Mouse (Mus musculus) kidney, embryonic 16.5 days (tissue): ENCODE results near the gene Neurl2. TPM values are rescaled to one million over a fixed set of nuclear protein-coding genes. Genes with fewer than 3 reads are reported as not detected.

Source experiments
- ATAC-seq: fragments of 200-750 bp; cut with Nextera tagmentation; 2 replicates; pipeline ENCODE4 v1.8.0; 2017; ENCODE audit warnings: moderate TSS enrichment; ENCODE audit not compliant: low FRiP score, low TSS enrichment
- H3K27ac ChIP-seq: fragments of 300-500 bp; sonication (generic); 2 replicates; pipeline ENCODE4 v1.5.1; 2014; ENCODE audit warnings: low read length
- H3K27me3 ChIP-seq: fragments of 300-500 bp; sonication (generic); 2 replicates; pipeline ENCODE4 v1.6.1; 2014; ENCODE audit warnings: low read length, control low read depth, mixed read lengths; ENCODE audit not compliant: insufficient read depth
- H3K36me3 ChIP-seq: fragments of 300-500 bp; sonication (generic); 2 replicates; pipeline ENCODE4 v1.6.1; 2014; ENCODE audit warnings: low read length, control low read depth, mixed read lengths; ENCODE audit not compliant: insufficient read depth
- H3K4me1 ChIP-seq: fragments of 300-500 bp; sonication (generic); 2 replicates; pipeline ENCODE4 v1.6.1; 2014; ENCODE audit warnings: low read length, control low read depth, mixed read lengths; ENCODE audit not compliant: insufficient read depth
- H3K4me2 ChIP-seq: fragments of 300-500 bp; sonication (generic); replicated peaks from 2 replicates; pipeline ENCODE4 v1.6.1; 2014; ENCODE audit warnings: low read depth, low read length
- H3K4me3 ChIP-seq: fragments of 300-500 bp; sonication (generic); 2 replicates; pipeline ENCODE4 v1.5.1; 2014; ENCODE audit warnings: mild to moderate bottlenecking, low read length
- H3K9ac ChIP-seq: fragments of 300-500 bp; sonication (generic); replicated peaks from 2 replicates; pipeline ENCODE4 v1.6.1; 2014; ENCODE audit warnings: low read length
- H3K9me3 ChIP-seq: fragments of 300-500 bp; sonication (generic); 2 replicates; pipeline ENCODE4 v1.6.1; 2016; ENCODE audit warnings: low read length, control low read depth
- WGBS: fragments of 180-500 bp; shearing (Covaris S2); extraction: QIAGEN DNeasy Blood & Tissue Kit; methylation state at CpG from one replicate; pipeline ENCODE4 v1.1.7; 2014; 5-methylcytosine and 5-hydroxymethylcytosine counted together
- polyA plus RNA-seq: library from polyadenylated mRNA; unstranded; fragments of >200 nt; fragmentation: Nextera tagmentation; extraction: Ambion mirVana; gene quantifications from 2 replicates; pipeline ENCODE4 v1.2.1, GENCODE M21; 2015

The Neurl2 gene
- polyA plus RNA-seq, 1 experiment from 2014 or later = 8.8 TPM

- ATAC-seq = peak; percentile 99
- Histone ChIP-seq H3K9ac (peak within 1 kb of the TSS; percentile 78), H3K36me3 (peaks cover 26% of the 10 kb centered on the region), H3K4me3 (peak within 1 kb of the TSS; percentile 89), H3K27ac (peak within 1 kb of the TSS; percentile 86), H3K4me2 (peak within 1 kb of the TSS; percentile 59), H3K4me1 (peaks cover 14% of the 10 kb centered on the region), H3K27me3 (no peaks in the 10 kb centered on the region), H3K9me3 (no peaks in the 10 kb centered on the region)
- WGBS = 2% methylated on average over 32 of the region's 32 CpGs
These were observed 10.6 kb downstream of the Neurl2 start, which contains the start of gene Zswim1 for GRCm38 (mm10) chr2:164822636-164823165. Gene Zswim1 (plus strand): TSS chr2:164822686.

- Histone ChIP-seq H3K9ac (no peak overlapping the region), H3K9me3 (no peaks in the 10 kb centered on the region), H3K27me3 (no peaks in the 10 kb centered on the region), H3K4me3 (no peak overlapping the region), H3K4me2 (no peak overlapping the region), H3K27ac (no peak overlapping the region), H3K36me3 (peaks cover 14% of the 10 kb centered on the region), H3K4me1 (peaks cover 23% of the 10 kb centered on the region)
- WGBS = 91% methylated on average over 6 of the region's 6 CpGs
- ATAC-seq = no peak
These were observed 12.2 kb downstream of the Neurl2 start for GRCm38 (mm10) chr2:164821060-164821459.

DNA sequence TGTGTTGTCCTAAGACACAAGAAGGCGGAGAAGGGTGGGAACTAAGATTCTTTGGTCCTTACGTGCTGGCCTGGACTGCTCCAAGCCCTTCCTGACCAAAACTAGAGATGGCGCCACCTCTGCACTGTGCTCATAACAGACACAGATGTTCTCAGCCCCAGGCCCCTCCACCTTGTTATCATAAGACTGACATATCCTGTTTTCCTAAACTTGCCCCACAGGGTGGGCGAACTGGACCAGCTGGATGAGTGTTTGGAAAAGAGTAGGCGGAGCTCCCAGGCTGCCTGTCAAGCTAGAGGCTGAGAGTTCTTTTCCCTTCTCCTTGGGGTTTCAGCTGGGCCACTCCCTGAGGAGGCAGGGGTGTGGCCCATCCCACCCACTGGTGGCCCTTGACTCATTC is 15.6 kb downstream of the Neurl2 start:
- Histone ChIP-seq H3K27ac (no peak overlapping the region), H3K4me3 (no peak overlapping the region), H3K9me3 (no peaks in the 10 kb centered on the region), H3K4me1 (peaks cover 15% of the 10 kb centered on the region), H3K9ac (no peak overlapping the region), H3K27me3 (no peaks in the 10 kb centered on the region), H3K4me2 (no peak overlapping the region), H3K36me3 (no peaks in the 10 kb centered on the region; the same call in 1 of the 2 replicates)
- ATAC-seq = no peak
- WGBS = 61% methylated on average over 5 of the region's 5 CpGs

- Histone ChIP-seq H3K27me3 (no peaks in the 10 kb centered on the region), H3K36me3 (no peaks in the 10 kb centered on the region; the same call in 1 of the 2 replicates), H3K9me3 (no peaks in the 10 kb centered on the region), H3K4me3 (no peak overlapping the region), H3K27ac (no peak overlapping the region), H3K9ac (no peak overlapping the region), H3K4me1 (peaks cover 11% of the 10 kb centered on the region), H3K4me2 (no peak overlapping the region)
- 87% methylated on average over 6 of the region's 6 CpGs for WGBS
- no peak for ATAC-seq
These were observed 16.1 kb downstream of the Neurl2 start for GRCm38 (mm10) chr2:164817206-164817605.

DNA sequence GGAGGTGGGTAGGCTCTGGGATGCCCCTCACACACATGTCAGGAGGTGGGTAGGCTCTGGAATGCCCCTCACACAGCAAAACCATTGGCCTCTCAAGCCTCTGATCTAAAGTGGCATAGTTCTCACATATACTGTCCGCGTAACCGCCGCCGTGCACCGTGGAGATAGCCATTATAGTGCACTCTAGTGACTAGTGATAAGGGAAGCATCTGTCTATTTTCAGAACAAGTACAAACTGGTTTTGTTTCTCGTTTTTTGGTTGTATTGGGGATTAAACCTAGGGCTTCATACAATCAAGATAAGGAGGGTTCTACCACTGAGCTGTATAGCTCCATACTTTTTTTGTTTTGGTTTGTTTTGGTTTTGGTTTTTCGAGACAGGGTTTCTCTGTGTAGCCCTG is 17.4 kb downstream of the Neurl2 start:
- Histone ChIP-seq H3K9me3 (no peaks in the 10 kb centered on the region), H3K4me3 (no peak overlapping the region), H3K27me3 (no peaks in the 10 kb centered on the region), H3K4me1 (peaks cover 9% of the 10 kb centered on the region; the same call in 1 of the 2 replicates), H3K27ac (no peak overlapping the region), H3K4me2 (no peak overlapping the region), H3K36me3 (no peaks in the 10 kb centered on the region; the same call in 1 of the 2 replicates), H3K9ac (no peak overlapping the region)
- WGBS = 94% methylated on average over 8 of the region's 8 CpGs
- ATAC-seq = no peak

GRCm38 (mm10) chr2:164815348-164815747 is 17.9 kb downstream of the Neurl2 start:
- H3K4me2 ChIP-seq = no peak overlapping the region
- H3K4me3 ChIP-seq = no peak overlapping the region
- no peak for ATAC-seq
- H3K4me1 ChIP-seq = peaks cover 9% of the 10 kb centered on the region; the same call in 1 of the 2 replicates
- H3K9ac ChIP-seq = no peak overlapping the region
- no peaks in the 10 kb centered on the region for H3K27me3 ChIP-seq
- no peaks in the 10 kb centered on the region for H3K9me3 ChIP-seq
- no peaks in the 10 kb centered on the region for H3K36me3 ChIP-seq
- 90% methylated on average over 5 of the region's 5 CpGs for WGBS
- no peak overlapping the region for H3K27ac ChIP-seq

DNA sequence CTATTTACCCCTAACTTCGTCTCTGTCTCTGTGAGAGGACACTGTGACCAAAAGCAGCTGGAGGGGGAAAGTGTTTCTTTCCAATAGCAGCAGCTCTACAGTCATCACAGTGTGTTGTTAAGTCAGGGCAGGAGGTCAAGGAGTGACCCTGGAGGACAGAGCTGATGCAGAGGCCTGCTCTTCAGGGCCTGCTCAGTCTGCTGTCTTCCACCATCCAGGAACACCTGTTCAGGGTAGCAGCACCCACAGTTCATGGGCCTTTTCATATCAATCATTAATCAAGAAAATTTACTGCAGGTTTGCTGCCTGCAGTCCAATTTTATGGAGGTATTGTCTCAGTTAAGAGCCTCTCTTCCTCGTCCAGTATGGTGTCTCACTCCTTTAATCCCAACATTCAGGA is 19.7 kb downstream of the Neurl2 start:
- H3K9ac ChIP-seq = no peak overlapping the region
- H3K4me1 ChIP-seq = peaks cover 9% of the 10 kb centered on the region; the same call in 1 of the 2 replicates
- no peaks in the 10 kb centered on the region for H3K27me3 ChIP-seq
- no peak overlapping the region for H3K4me2 ChIP-seq
- no peaks in the 10 kb centered on the region for H3K9me3 ChIP-seq
- H3K27ac ChIP-seq = no peak overlapping the region
- no peaks in the 10 kb centered on the region for H3K36me3 ChIP-seq
- no peak for ATAC-seq
- no peak overlapping the region for H3K4me3 ChIP-seq
- 53% methylated on average over 2 of the region's 2 CpGs for WGBS

DNA sequence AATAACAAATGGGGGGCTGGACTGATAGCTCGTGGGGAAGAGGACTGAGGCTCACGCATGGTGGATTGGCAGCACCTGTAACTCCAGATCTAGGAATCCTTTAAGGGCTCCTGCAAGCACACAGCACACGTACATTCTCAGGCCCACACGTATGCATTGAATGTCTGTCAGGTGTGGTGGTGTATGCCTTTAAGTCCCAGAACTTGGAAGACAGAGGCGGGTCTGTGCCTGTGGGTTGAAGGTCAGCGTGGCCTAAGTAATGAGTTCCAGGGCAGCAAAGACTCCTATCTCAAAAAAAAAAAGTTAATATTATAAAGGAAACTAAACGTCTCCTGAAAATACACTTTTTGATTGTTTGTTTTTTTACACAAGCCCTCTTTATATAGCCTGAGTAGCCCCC is 26.6 kb downstream of the Neurl2 start:
- Histone ChIP-seq H3K27ac (no peak overlapping the region), H3K9ac (no peak overlapping the region), H3K9me3 (no peaks in the 10 kb centered on the region), H3K36me3 (0 out of 2 replicates have a peak, but pooled peaks cover 3% of the 10 kb centered on the region), H3K4me2 (no peak overlapping the region), H3K27me3 (no peaks in the 10 kb centered on the region), H3K4me1 (peaks cover 24% of the 10 kb centered on the region), H3K4me3 (no peak overlapping the region)
- 76% methylated on average over 7 of the region's 7 CpGs for WGBS
- no peak for ATAC-seq

GRCm38 (mm10) chr2:164805332-164805718 is 27.9 kb downstream of the Neurl2 start:
- peaks cover 9% of the 10 kb centered on the region for H3K36me3 ChIP-seq
- 1% methylated on average over 21 of the region's 21 CpGs for WGBS
- H3K4me3 ChIP-seq = peak overlapping the region; percentile 63
- H3K9me3 ChIP-seq = no peaks in the 10 kb centered on the region
- peak overlapping the region; percentile 86 for H3K4me2 ChIP-seq
- H3K9ac ChIP-seq = peak overlapping the region; percentile 74
- ATAC-seq = peak; percentile 55
- H3K27ac ChIP-seq = peak overlapping the region; percentile 84
- no peaks in the 10 kb centered on the region for H3K27me3 ChIP-seq
- H3K4me1 ChIP-seq = peaks cover 24% of the 10 kb centered on the region

DNA sequence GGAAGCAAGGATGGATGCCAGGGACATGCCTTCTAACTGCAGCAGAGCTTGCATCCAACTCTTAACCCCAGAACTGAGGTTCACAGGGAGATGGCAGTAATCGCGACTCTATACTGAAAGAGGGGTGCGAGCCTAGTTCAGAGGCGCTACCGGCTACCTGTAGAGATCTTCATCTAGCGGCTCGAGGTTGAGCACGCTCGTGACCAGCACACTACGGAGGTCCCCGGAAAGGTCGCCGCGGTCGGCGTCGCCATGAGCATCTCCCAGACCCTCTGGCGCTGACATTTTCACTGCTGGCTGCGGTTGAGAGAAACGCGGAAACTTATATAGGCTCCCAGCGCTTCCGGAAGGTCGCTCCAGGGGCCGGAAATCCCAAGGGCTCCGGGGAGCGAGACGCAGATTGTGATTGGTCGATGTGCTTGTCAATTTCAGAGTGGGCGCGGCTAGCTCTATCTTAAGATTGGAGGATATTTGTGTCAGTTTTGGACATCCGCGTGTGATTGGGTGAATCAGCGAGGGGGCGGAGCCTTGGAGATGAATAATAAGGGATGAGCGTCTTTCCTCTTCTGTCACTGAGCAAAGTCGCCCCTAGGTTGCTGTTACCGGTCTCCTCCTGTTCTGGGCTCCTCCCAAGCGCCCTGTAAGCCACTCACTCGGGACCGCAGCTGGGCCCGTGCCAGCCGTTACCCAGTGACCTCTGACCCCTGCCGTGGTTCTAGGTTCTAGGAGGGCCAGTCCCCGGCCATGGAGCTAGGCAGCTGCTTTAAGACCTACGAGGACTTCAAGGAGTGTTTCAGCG is 28.5 kb downstream of the Neurl2 start, which contains the start of the genes Acot8 and Zswim3:
Gene Acot8, minus strand, starts transcription at position 350 of the 799 bp plus-strand sequence.
Gene Zswim3, plus strand, starts transcription at position 566 of the 799 bp plus-strand sequence.
- Histone ChIP-seq H3K9me3 (no peaks in the 10 kb centered on the region), H3K36me3 (peaks cover 11% of the 10 kb centered on the region), H3K27ac (peak within 1 kb of the TSS; percentile 84), H3K4me2 (peak within 1 kb of the TSS; percentile 86), H3K9ac (peak within 1 kb of the TSS; percentile 84), H3K4me3 (peak within 1 kb of the TSS; percentile 63), H3K27me3 (no peaks in the 10 kb centered on the region), H3K4me1 (peaks cover 24% of the 10 kb centered on the region)
- ATAC-seq = peak; percentile 98
- under 1% methylated on average over 47 of the region's 47 CpGs for WGBS
